Mouse (Mus musculus) ES-E14 (cell line): ENCODE measurements around the gene Astl.

ENCODE experiments used
- CHD2 ChIP-seq: IDR thresholded peaks from 2 replicates; pipeline ENCODE4 v1.6.1; 2014; ENCODE audit warnings: mild to moderate bottlenecking, low read depth, low read length, inconsistent platforms
- HCFC1 ChIP-seq: IDR thresholded peaks from 2 replicates; pipeline ENCODE4 v1.6.1; 2012; ENCODE audit warnings: low read length, inconsistent platforms, borderline replicate concordance; ENCODE audit not compliant: insufficient read depth
- MAFK ChIP-seq: IDR thresholded peaks from 2 replicates; pipeline ENCODE4 v1.6.1; 2014; ENCODE audit warnings: mild to moderate bottlenecking, low read depth, low read length, inconsistent platforms; ENCODE audit not compliant: insufficient read depth
- ZC3H11A ChIP-seq: IDR thresholded peaks from 2 replicates; pipeline ENCODE4 v1.6.1; 2012; ENCODE audit warnings: low read depth, mild to moderate bottlenecking, inconsistent platforms, low read length, borderline replicate concordance
- ZNF384 ChIP-seq: IDR thresholded peaks from 2 replicates; pipeline ENCODE4 v1.6.1; 2012; ENCODE audit warnings: low read depth, low read length, inconsistent platforms

DNA sequence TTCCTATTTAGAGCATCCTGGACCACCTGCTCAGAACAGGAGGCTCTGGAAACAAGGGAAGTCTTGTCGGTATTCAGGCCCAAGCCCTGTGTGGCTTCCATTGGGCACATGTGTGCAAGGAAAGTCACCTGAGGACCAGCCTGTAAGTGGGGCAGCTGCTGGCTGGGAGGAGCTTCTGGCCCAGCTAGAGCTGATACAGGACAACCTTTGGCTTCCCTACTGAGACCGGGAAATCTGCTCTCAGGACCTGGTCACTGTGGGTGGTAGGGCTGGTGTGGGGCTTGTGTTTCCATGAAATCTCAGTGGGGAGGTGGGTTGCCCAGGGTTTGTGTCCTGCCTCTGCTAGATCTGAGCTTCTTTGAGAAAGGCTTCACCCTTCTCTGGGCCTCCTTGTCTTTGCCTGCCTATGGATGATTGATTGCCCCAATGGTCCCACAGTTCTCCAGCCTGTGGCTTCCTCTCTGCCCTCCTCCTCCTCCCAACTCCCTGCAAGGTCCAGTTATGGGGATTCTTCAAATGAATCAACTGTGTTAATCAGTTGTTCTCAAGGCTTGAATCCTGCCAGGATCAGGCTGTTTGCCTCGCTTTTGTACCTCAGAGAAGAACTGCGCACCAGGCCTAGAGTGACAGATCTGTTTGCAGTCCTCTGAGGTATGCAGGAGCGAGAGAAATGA, 31.4 kb downstream of the Astl start:
- TF ChIP-seq HCFC1, result no peak
- TF ChIP-seq CHD2, result no peak
- TF ChIP-seq ZC3H11A, result no peak
- no peak for TF ChIP-seq MAFK
- TF ChIP-seq ZNF384, result no peak
